Mouse (Mus musculus) skeletal muscle tissue, postnatal 0 days (tissue): ENCODE results near the gene Ube2dnl2. TPM values are rescaled to one million over a fixed set of nuclear protein-coding genes. Genes with fewer than 3 reads are reported as not detected.

Experiments used
- polyA plus RNA-seq: library from polyadenylated mRNA; unstranded; fragments of >200 nt; fragmentation: Nextera tagmentation; extraction: Ambion mirVana; gene quantifications from 2 replicates; pipeline ENCODE4 v1.2.1, GENCODE M21; 2015

Ube2dnl2 gene
- not detected in 2 replicates for polyA plus RNA-seq

DNA sequence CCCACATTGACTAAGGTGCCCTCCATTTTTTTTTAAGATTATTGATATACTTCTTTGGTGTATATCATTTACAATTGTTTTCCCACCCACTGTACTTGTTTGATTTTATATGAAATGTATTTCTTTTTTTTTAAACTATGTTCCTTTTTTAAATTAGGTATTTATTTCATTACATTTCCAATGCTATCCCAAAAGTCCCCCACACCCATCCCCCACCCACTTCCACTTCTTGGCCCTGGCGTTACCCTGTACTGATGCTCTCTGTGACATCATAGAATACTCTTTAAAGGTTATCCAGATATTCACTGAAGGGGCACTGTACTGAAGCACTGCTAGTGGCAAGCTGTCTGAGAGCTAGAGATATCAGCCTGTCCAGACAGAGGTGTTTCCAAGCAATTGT is at the start of gene Ube2dnl2:
TSS of gene Ube2dnl2 (plus strand) at position 301 of the 400 bp plus-strand sequence.

DNA sequence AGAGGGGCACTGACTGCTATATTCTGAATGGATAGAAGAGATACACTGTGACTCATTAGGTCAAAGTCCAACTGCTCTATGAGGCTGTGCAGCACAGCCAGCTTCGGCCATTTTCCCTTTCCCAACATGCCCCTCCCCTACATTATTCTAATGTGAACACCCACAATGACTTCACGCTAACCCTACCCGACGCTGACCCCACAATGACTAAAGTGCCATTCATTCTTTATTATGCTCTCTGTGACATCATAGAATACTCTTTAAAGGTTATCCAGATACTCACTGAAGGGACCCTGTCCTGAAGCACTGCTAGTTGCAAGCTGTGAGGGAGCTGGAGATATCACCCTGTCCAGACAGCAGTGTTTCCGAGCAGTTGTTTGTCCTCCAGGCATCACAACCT is 2.7 kb upstream of the Ube2dnl2 start, which contains the start of gene Ube2dnl1:
TSS of gene Ube2dnl1 (plus strand) at position 301 of the 400 bp plus-strand sequence.

Other genes with a start within 250 kb of the Ube2dnl2 start
- gene Ube2dnl1, start 2.6 kb upstream of the Ube2dnl2 start, polyA plus RNA-seq: not detected in 2 replicates